Mouse (Mus musculus): Measurements from ENCODE around the gene L2hgdh. TPM values are rescaled to one million over a fixed set of nuclear protein-coding genes. Genes with fewer than 3 reads are reported as not detected.

The L2hgdh gene
- total RNA-seq, 2 experiments from 2014 or later, result 23.5 to 23.8 TPM

DNA sequence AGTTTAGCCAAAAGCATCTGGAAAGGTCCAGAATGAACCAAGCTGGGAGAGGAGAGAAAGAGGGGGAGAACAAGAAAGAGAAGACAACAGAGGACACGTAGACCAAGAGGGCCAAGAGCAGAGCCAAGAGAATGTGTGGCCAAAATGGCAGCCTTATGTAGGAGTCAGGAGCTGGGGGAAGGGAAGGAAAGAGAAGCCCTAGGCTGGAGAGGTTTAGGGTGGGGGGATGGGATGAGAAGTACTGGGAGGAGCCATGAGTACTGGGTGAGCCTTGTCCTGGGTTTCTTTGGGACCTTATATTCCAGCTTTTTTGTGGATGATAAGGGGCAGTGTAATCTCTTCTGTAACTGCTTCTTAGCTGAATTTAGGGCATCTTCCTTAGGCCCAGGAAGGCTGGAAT lies 4.6 kb upstream of the L2hgdh start:
- no peak for DNase-seq

DNA sequence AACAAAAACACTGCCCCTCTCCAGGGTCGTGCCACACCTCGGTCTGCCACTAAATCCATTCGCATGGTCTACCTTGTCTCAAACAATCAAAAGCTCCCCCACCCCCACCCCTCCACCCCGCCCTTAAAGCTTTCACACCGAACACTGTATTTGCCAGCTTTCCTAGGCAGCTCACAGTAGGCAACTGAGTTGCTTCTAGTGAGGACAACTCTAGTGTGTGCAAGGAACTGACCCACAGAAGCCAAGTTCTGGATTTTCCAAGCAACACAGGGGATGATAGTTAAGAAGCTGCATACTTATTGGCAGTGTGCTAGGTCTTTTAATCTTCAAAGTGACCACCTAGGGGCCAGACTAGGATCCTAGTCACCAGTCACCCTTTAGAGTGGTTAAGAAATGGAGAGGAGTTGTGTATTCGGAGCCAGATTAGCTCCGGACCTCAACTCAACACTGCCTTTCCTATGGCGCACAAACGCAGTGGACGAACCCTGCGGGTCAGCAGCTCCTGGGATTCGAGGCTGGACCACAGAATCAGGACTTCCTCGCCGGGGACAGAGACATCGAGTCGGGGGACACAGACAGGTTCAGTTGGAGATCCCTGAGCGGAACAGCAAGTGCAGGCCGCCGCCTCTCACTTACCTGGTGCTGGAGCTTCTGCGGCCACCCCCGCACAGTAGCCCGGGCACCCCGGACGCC lies 509 bp downstream of the L2hgdh start:
- no peak for DNase-seq

DNA sequence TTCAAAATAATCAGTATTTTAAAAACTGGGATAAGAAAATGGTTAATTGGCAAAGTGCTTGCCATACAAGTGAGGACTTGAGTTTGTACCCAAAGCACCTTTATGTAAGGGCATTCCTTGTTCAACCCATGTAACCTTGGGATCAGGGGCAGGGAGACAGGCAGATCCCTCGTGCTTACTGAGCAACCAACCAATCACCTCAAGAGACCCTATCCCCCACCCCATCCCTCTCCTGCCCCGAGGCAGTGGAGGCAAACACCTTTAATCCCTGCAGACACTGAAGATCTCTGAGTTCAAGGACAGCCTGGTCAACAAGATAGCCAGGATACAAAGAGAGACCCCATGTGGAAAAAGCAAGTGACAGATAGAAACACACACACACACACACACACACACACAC lies 1.3 kb downstream of the L2hgdh start:
- DNase-seq, result no peak

DNA sequence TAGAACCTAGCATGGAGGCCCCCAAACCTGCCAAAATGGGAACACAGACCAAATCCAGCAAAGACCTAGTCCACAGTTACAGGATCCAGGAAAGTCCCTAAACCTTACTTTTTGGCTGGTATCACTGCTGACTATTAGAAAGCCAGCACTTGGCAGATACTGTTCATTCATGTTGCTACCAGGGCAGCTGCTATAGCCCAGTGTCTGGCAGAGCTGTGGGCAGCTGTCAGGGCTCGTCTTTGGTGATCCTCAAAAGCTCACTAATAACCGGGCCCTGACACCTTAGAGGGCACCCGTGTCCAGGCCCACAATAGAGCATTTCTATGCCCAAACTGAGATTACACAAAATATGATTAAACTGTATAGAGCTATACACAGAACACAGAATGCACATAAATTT lies 1.8 kb downstream of the L2hgdh start:
- DNase-seq, result no peak

DNA sequence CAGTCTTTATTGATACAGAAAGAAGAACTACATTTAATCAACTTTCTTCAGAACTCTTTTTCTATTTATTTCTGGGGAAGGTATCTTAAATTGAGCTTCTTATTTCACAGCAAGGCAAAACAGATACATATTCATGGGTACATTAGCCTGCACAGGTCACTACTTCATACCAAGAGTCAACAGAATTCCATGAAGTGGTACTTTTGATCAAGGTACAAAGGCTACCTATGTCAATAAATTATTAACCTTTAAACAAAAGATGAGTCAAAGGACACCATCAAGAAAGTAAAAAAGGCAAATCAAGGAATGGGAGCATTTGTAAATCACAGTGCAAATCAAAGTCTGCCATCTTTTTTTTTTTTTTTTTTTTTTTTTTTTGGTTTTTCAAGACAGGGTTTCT lies 11.0 kb downstream of the L2hgdh start:
- DNase-seq, result no peak

DNA sequence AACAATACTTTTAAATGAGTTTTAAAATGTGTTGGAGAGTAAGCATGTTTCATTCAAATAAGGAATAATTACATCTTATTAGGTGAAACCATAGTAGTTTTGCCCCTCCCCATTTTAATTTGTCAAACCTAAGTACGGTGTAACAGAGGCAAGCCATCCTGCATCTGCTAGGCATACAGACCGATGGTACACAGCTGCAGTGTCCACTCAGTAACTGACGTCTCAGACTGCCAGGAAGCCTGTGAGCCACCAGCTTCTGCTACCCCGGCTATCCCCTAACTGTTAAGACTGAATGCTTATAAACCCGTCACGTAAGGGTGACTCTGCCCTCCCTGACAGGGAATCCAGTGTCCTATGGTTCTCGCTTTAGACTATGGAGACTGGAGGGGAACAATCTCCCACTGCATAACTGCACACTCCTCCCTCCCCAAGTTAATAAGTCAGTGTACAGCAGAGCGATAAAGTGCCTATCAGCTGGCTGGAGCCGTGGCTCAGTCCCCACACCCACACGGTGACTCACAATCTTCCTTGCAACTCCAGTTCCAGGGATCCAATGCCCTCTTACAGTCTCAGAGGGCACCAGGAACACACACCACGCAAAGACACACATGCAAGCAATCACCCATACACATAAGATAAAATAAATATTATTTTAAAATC lies 19.7 kb downstream of the L2hgdh start:
- no peak for DNase-seq

DNA sequence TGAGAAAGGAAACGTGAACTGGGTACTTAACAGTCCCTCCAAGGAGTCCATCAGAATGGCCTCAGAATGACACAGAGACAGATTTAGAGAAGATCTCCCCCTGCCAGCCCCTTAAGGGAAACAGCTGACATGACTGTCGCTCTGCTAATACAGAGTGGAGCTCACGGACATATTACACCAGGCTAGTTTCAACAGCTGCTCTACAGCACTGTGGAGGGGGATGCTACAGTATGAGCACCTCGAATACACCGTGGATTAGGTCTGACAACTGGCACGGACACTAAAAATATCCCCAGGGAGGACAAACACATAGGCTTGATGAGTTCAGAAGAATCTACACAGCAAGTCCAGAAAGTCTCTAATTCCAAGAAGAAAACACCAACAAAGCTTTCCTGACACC lies 26.3 kb downstream of the L2hgdh start:
- no peak for DNase-seq

DNA sequence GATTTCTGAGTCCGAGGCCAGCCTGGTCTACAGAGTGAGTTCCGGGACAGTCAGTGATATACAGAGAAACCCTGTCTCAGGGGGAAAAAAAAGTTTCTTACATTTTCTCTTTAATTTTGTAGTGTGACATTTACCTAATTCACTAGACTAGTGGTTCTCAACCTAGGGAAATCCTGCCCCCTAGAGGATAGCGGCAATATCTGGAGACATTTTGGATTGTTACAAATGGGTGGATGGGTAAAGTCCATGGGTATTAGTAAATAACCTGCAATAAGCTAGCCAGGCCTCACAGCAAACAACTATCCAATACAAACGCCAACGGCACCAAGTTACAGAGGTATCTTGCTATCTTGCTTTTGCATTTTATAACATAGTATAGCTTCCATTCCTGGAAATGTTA lies 27.9 kb downstream of the L2hgdh start:
- peak; percentile 68 for DNase-seq

DNA sequence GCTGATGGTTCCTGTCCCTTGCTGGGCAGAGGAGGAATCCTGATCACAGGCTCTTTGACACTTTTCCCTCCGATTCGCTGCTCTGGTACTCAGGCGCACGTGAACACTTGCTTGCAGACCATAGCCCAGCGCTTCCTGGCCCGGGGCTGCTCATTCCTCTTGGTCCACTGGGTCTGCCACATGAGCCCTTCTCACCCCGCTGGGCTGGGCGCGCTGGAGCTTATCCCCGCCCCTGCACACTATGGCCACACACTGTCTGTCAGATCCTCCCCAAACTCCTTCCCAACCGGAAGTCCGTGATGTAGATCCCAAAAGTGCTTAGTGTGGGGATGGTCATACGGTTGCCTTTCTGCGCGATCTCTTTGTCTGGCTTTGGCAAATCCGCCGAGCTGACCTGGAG lies 31.2 kb downstream of the L2hgdh start:
- no peak for DNase-seq

DNA sequence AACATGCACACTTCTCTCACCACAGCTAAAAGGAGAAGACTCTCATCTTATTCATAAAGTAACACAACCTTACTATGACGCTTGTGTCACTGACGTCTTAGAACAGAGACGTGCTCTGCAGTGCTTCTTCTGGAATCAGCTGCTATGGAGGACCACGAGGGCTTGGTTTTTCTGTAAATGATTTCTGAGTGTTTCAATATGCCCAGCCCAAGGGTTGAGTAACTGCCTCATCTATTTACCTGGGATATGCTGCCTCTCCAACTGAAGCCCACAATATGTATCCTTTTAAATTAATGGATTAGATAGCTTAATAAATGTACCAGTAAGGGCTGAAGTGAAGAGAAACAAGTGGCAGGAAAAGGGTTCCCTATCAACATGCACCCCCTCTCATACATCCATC lies 34.0 kb downstream of the L2hgdh start:
- DNase-seq, result no peak

DNA sequence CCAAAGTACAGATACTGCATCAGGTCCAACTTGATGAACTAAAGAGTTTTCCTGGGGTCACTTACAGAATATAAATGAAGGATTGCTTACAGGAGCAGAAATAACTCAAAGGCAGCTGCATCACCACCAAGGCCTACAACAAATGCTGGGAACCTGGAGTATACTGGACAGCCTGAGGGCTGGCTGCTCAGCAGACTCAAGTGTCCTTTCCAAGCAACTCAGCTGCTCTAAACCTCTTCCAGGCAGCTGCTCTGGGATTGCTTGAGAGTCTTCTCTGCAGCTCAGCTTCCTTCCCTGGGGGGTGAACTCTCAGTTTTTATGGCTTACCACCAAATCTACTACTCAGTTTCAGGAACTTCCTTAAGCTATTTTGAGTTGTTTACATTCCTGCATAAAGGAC lies 35.6 kb downstream of the L2hgdh start:
- DNase-seq, result no peak

DNA sequence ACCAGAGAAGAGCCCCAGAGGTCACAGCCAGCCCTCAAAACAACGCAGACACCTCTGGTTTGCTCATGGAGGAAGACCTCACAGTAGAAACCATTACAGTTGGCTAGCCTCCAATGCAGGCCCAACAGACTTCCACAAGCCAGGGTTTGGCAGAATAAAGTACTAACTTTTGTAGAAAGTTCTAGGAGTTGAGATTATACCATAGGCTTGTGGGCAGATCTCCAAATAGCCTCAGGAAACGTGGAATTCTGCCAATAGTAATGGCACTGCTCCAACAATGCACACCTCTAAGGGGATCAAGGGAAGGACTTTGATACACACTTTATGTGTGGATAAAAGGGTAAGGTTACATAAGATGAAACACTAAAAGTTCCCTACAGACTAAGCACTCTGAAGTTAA lies 36.3 kb downstream of the L2hgdh start:
- peak; percentile 50 for DNase-seq

DNA sequence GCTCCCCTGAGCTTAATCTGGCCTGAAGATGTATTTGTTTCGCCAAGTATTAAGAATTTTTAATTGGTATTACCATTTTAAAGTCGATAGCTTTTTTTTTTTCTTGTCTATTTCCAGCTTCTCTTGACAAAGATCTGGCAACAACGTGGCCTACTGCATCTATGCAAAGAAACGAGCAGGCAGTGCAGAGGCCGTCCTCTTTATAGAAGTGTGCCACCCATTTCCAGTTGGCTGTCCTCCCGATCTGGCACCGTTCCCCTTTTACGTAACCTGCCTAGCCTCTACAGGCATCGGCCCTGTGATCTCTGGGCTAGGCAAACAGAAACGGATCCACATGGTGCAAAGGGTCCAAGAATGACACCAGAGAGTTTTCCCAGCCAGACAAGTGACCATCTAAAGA lies 41.1 kb downstream of the L2hgdh start:
- DNase-seq, result peak; percentile 87

DNA sequence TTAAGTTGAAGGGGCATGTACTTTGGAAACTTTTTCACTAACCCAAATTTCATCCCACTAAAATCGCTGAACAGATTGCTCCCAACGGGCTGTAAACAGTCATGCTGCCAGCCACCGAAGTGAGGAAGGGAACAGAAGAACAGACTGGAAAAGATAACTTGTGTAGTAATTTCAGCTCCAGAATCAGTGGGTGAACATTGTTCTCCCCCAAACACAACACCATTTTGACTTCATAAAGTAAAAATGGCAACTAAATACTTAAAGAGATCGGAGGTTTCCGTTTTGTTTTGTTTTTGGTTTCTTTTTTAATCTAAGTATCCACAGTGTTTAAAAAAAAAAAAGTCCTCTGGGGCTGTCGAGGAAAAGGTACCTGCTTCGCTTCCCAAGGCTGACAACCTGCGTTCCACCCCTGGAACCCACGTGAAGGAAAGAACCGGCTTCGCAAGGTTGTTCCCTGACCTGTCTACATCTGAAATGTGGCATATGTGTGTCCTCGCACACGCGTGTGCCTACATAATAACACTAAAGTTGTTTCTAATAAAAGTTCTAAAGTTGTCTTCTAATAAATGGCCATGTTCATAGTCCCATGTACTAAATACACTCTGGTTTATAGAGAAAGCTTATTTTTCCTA lies 41.8 kb downstream of the L2hgdh start:
- DNase-seq, result no peak

DNA sequence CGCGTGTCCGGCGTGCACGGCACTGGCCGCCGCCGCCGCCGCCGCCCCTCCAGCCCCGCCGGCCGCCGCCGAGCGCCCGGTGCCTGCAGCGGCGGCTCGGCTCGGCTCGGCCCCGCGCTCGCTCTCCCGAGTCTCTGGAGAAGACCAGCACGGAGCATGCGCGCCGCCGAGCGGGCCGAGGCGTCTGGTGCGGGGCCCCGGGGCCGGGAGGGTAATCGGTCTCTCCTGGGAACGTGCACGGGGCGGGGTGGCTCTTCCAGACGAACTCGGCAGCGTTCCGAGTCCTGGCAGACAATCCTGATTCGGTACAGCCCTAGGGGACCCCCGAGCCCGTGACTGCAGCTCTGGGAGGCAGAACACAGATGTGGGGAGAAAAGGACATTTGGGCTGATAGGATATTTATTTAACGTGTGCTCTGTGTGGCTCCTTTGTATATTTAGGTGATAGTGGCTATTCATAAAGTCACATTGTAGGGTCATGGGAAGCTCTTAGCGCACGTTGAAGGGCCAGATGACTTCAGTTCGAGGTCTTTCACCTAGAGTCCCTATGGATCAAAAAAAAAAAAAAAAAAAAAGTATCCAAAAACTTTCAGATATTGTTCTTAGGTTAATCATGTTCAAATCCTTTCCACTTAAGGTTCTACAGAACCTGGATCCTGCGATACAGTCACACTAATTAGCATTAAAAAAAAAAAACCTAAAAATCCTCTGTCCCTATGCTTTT lies 42.4 kb downstream of the L2hgdh start:
- DNase-seq, result peak; percentile 92

DNA sequence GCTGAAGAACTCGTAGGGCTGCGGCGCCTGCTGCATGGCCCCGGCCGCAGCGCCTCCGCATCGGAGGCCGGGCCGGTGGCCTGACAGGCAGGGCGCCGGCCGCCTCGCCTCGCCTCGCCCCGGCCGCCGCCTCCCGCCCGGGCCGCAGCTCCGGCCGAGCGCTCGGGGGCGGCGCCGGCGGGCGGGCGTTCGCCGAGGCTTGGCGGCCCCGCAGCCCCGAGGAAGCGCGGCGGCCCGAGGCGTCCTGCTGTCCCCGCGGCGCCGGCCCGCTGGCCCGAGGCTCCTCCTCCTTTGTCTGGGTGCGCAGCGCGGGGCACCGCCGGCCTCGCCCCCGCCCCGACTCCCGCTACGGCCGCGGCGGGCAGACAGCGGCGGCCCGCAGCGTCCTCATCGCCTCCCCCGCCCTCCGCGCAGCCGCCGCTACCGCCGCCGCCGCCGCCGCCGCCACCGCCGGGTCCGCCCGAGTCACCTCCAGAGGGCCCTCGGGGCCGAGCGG lies 43.1 kb downstream of the L2hgdh start, which contains the start of gene Sos2:
Gene Sos2, minus strand, starts transcription at position 287 of the 496 bp plus-strand sequence.
- DNase-seq, result peak; percentile 73

DNA sequence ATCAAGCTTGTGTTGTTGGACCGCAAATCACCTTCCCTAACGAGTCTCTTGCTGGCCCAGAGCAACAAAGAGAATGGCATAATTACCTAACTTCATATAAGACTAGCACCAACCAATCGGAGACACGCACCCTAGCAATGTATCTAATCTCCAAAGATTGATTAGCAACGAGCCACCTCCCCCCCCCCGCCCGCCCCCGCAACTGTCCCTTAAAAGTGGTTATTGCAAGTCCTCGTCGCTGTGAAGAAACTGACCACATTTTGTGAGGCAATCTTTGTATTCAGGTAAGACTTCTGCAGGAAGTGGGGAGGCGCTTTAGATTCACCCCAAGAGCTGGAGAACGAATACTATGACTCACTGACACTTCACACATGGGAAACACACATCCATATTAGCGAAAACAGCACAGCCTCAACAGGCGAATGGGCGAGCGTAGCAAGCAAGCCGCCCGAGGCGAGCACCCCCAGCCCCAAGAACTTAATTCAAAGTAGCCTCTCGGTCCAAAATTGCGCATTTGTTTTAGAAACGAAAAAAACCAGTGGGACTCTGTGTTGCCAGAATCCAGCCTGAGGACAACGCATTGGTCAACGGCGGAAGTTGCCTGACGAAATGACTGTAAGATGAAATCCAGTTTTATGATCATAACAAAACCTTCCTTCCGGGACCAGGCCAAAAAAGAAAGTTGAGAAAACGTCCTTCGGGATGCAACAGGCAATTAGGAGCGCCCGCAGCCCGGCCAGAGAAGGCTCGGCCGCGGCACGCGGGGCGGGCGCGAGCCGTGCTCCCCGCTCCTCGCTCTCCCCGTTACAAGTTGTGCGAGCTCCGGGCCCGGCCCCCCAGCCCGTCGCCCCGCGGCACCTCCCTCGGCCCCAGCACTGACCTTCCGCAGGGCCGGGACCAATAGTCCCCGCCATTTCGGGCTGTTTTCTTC lies 43.8 kb downstream of the L2hgdh start:
- peak; percentile 47 for DNase-seq

DNA sequence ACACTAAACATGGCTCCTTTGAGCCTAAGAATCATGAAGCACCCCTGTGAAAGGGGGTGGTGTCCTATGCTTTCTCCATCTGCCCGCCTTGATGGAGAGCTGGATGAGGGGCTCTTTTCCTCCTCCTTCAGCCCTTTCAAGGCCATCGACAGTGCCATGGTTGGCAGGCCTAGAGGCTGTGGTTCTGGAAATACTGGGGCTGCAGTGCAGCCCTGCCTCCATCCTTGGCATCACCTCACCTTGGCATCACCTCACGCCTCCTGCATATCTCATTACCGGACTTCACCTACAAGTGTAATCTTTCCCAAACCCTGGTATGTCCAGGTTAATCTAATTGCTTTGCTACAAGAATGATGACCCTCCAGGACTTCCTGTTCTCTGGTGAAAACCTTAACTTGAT lies 48.5 kb downstream of the L2hgdh start:
- DNase-seq, result no peak

DNA sequence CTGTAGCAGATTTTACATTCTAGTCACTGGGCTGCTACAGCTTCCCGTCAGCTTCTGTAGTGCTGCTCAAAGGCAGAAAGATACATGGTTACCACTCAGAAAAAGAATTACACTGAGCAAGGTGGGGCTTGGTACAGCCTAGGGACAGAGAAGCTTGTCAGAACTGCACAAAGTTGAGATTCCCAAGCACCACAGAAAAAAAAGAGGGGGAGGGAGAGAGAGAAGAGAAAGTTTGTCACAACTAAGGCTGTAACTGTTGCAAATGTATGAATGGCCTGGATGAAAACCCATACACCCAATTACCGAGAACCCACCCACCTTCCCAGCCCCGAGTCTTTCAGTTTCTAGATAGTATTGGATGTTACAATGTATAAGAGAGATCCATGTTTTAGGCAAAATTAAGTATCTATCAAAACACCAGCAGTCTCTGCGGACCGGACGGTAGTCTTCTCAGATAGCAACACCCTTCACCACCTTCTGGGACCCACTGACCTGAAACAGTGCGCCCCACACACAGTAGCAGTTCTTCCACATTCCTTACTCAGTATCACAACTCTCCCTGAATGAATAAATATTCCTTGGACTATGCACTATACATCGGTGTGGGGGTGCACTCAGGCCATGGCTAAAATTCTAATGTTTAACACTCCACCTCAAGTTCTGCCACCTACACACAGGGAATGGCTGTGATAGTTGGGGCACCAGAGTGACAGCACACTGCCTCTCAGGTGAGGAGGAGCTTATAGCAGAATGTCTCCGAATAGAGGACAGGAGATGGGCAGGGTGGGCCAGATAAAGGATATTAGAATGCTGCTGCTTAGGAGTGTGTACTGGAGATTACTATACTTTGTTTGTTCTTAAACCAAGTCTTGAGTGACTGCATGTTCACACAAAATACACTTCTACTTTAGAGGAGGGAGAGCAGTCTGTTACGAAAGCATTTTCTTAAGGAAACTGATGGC lies 49.8 kb downstream of the L2hgdh start:
- DNase-seq, result no peak

DNA sequence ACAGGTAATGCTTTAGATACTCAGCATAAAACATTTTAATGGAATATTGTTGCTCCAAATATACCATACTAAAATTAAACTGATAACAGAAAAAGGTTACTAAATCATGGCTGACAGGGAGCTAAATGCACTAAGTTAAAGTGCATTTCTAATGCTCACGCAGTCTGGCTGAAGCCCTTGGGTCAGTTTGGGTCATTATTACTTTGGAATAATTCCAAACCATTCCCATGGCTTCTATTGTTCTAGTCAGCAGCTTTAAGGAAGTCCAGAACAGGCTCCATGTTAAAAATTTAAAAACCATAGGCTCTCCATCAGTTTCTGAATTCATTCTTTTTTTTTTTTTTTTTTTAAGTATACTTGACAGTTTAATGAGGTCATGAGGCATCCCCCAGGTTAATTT lies 50.5 kb downstream of the L2hgdh start:
- no peak for DNase-seq

DNA sequence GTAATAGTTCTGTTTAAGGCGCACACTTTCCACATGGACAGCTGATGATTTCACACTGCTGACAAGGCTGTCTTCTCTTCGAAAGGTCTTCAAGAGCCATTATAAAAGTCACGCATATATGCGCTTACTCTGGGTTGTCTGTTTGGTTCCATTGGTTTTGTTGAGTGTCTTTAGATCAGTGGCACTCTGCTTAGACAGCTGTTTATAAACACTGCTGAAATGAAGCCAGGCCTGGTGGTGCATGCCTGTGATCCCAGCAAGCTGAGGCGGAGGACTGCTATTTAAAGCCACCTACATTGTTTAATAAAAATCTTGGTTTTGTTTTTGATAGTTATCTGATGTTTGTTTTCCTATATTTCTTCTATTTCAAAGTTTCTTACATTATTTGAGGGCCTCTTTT lies 58.0 kb downstream of the L2hgdh start:
- no peak for DNase-seq

Measured in heart, postnatal 4 days (tissue).